In the genomic region with DNA sequence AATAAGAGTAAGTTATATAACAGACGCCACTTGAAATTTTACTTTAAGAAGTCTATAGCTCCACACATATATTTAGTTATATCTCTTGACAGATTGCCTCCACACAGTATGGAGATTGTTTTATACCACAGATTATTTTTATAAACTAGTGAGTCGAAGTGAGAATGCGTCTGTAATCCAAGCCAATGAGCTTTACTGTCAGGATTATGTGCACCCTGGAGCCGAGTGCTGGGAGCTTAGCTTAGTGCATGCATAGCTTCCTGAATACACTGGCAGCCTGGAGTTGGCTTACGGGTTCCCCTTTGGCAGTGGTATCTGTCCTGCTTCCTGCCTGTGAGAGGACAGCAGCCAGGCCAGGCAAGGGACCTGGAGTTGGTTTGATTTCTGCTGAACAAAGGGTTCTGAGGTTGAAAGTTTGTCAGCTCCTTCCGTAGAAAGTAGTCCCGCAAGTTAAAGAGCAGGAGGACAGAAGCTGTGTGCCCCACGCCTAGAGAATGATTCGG, we compare ENCODE assay signal across 20 mouse cellular contexts. TPM values are rescaled to one million over a fixed set of nuclear protein-coding genes. Genes with fewer than 3 reads are reported as not detected.
"Had no signal": no experiment of that assay in that cellular context is flagged by ENCODE, and none has a peak within 500 bp of the region (broad histone marks: within the 10 kb centered on the region; RNA-seq: fewer than 3 reads in every experiment).

No protein-coding gene starts in this region.

- H3K27ac ChIP-seq: limb, embryonic 12.5 days; liver, embryonic 12.5 days; liver, embryonic 15.5 days; lung, embryonic 15.5 days; midbrain, embryonic 10.5 days; midbrain, embryonic 13.5 days; neural tube, embryonic 13.5 days had no signal

- H3K36me3 ChIP-seq: liver, embryonic 15.5 days had no signal

- DNase-seq: kidney, adult 11 months; kidney, adult 9 months; kidney, postnatal 4 days; liver; lung, adult 18-20 months; lung, postnatal 10 days; lung, postnatal 36 days; retina, postnatal 1 day; right cerebral cortex, postnatal 25 days; thymus, postnatal 25 days had no signal

- H3K4me1 ChIP-seq: limb, embryonic 12.5 days; lung, embryonic 15.5 days; midbrain, embryonic 10.5 days; midbrain, embryonic 13.5 days; neural tube, embryonic 13.5 days had no signal

- H3K27me3 ChIP-seq: limb, embryonic 12.5 days; liver, embryonic 12.5 days; liver, embryonic 15.5 days; lung, embryonic 15.5 days; midbrain, embryonic 13.5 days; neural tube, embryonic 13.5 days had no signal

- H3K4me3 ChIP-seq: limb, embryonic 12.5 days; liver, embryonic 12.5 days; liver, embryonic 15.5 days; lung, embryonic 15.5 days; megakaryocyte, embryonic 14.5 days; midbrain, embryonic 10.5 days; midbrain, embryonic 13.5 days; myocyte; neural tube, embryonic 13.5 days had no signal

RNA-seq across cellular contexts. Expression of a gene that starts 36.6 kb away (rescaled TPM):
- total RNA-seq: neutrophil, adult 5-6 weeks had no signal
